Mouse (Mus musculus): ENCODE data around the gene Aff1.

- TF ChIP-seq CTCF (IDR thresholded peaks at IDR 0.05; ENCODE audit: extremely low read depth, insufficient read depth, insufficient read length, insufficient replicate concordance) (no peak), POLR2A (IDR thresholded peaks at IDR 0.05; ENCODE audit: low read depth, low read length) (no peak)
These were observed 73.2 kb downstream of the Aff1 start for GRCm38 (mm10) chr5:103765356-103765755.

Measured in spleen, adult 2 months (tissue).